Mouse (Mus musculus) MEL (cell line): ENCODE data around the gene Drg1. TPM values are rescaled to one million over a fixed set of nuclear protein-coding genes. Genes with fewer than 3 reads are reported as not detected.
"Not testable (repeated sequence)": the region's sequence is repeated elsewhere in the genome, so short reads cannot be mapped to it uniquely, and the experiment has no call there.

Experiments
- DNase-seq: peaks from one replicate; pipeline ENCODE4 v3.0.0; 2011; ENCODE audit warnings: low read depth, low spot score
- H3K27ac ChIP-seq: 2 replicates; pipeline ENCODE4 v1.5.1; 2012; ENCODE audit warnings: low read depth, mild to moderate bottlenecking, control low read depth, low read length, moderate library complexity; ENCODE audit not compliant: control insufficient read depth
- H3K27me3 ChIP-seq, 2 experiments: fragments of 150-350 bp in 1 of 2; sonication (generic) in 1 of 2; 2 replicates each; pipeline ENCODE4 v1.6.1; 2012; ENCODE audit warnings: low read length in 2 of 2, mild to moderate bottlenecking in 2 of 2, improper control_type of control experiment in 1 of 2, moderate library complexity in 1 of 2; ENCODE audit not compliant: insufficient read depth in 2 of 2, control insufficient read depth in 1 of 2
- H3K36me3 ChIP-seq, 2 experiments: 2 replicates each; pipeline ENCODE4 v1.6.1; 2012 to 2014; ENCODE audit warnings: low read length in 2 of 2, improper control_type of control experiment in 1 of 2, inconsistent platforms in 1 of 2, mild to moderate bottlenecking in 1 of 2; ENCODE audit not compliant: insufficient read depth in 2 of 2, control insufficient read depth in 1 of 2
- H3K4me1 ChIP-seq, 2 experiments: fragments of 150-350 bp in 1 of 2; sonication (generic) in 1 of 2; 2 replicates each; pipeline ENCODE4 v1.6.1; 2012; ENCODE audit warnings: low read length in 2 of 2, improper control_type of control experiment in 1 of 2, mild to moderate bottlenecking in 1 of 2; ENCODE audit not compliant: insufficient read depth in 2 of 2, control insufficient read depth in 1 of 2
- H3K4me3 ChIP-seq, 2 experiments: fragments of 150-350 bp in 1 of 2; sonication (generic) in 1 of 2; 2 replicates each; pipeline ENCODE4 v1.5.1; 2012; ENCODE audit warnings: low read depth in 2 of 2, low read length in 2 of 2, mild to moderate bottlenecking in 2 of 2, moderate library complexity in 2 of 2, control low read depth in 1 of 2, improper control_type of control experiment in 1 of 2; ENCODE audit not compliant: control insufficient read depth in 1 of 2, insufficient read depth in 1 of 2
- H3K79me2 ChIP-seq: 2 replicates; pipeline ENCODE4 v1.6.1; 2012; ENCODE audit warnings: mild to moderate bottlenecking, low read length, moderate library complexity; ENCODE audit not compliant: control insufficient read depth, poor library complexity, insufficient read depth
- H3K9ac ChIP-seq: 2 replicates; pipeline ENCODE4 v1.6.1; 2012; ENCODE audit warnings: low read depth, mild to moderate bottlenecking, control low read depth, low read length, moderate library complexity; ENCODE audit not compliant: control insufficient read depth, poor library complexity, severe bottlenecking
- H3K9me3 ChIP-seq: fragments of 150-350 bp; sonication (generic); replicated peaks from 2 replicates; pipeline ENCODE4 v1.6.1; 2012; ENCODE audit warnings: mild to moderate bottlenecking, low read length, improper control_type of control experiment, moderate library complexity; ENCODE audit not compliant: insufficient read depth
- EP300 ChIP-seq, 2 experiments: IDR thresholded peaks; 2 replicates each; pipeline ENCODE4 v1.6.1; 2011; ENCODE audit warnings: improper control_type of control experiment in 2 of 2, low read length in 2 of 2, low read depth in 1 of 2, mild to moderate bottlenecking in 1 of 2
- ETS1 ChIP-seq: IDR thresholded peaks from 2 replicates; pipeline ENCODE4 v1.6.1; 2012; ENCODE audit warnings: low read depth, mild to moderate bottlenecking, inconsistent platforms, low read length, improper control_type of control experiment, moderate library complexity
- GATA1 ChIP-seq: IDR thresholded peaks from 2 replicates; pipeline ENCODE4 v1.6.1; 2011; ENCODE audit warnings: low read depth, low read length, improper control_type of control experiment
- MAX ChIP-seq: IDR thresholded peaks from 2 replicates; pipeline ENCODE4 v1.6.1; 2011; ENCODE audit warnings: low read length, improper control_type of control experiment
- TAL1 ChIP-seq: IDR thresholded peaks from 2 replicates; pipeline ENCODE4 v1.6.1; 2012; ENCODE audit warnings: mild to moderate bottlenecking, inconsistent platforms, low read length, moderate library complexity, mixed read lengths
- TCF12 ChIP-seq: IDR thresholded peaks from 2 replicates; pipeline ENCODE4 v1.6.1; 2014; ENCODE audit warnings: low read depth, mild to moderate bottlenecking, inconsistent platforms, low read length, improper control_type of control experiment, moderate library complexity
- USF1 ChIP-seq: IDR thresholded peaks from 2 replicates; pipeline ENCODE4 v1.6.1; 2014; ENCODE audit warnings: low read depth, mild to moderate bottlenecking, inconsistent platforms, low read length, improper control_type of control experiment, moderate library complexity
- polyA plus RNA-seq, 2 experiments: library from polyadenylated mRNA; stranded (reverse) in 1 of 2; unstranded in 1 of 2; fragments of >175 nt in 1 of 2; fragments of >200 nt in 1 of 2; gene quantifications; 2 replicates each; pipeline versions ENCODE4 v1.2.1 to v1.2.4; 2012; ENCODE audit warnings: low replicate concordance in 2 of 2, low read depth in 1 of 2; ENCODE audit not compliant: insufficient read length in 2 of 2, insufficient read depth in 1 of 2, missing spikeins in 1 of 2
- total RNA-seq: library from RNA; depleted of rRNA; stranded (reverse); fragments of 300-350 nt; gene quantifications from 2 replicates; pipeline ENCODE4 v1.2.3, GENCODE M21; 2012

Drg1 gene
- total and polyA plus RNA-seq, 3 experiments: 161 to 1,664 (median 212) TPM

DNA sequence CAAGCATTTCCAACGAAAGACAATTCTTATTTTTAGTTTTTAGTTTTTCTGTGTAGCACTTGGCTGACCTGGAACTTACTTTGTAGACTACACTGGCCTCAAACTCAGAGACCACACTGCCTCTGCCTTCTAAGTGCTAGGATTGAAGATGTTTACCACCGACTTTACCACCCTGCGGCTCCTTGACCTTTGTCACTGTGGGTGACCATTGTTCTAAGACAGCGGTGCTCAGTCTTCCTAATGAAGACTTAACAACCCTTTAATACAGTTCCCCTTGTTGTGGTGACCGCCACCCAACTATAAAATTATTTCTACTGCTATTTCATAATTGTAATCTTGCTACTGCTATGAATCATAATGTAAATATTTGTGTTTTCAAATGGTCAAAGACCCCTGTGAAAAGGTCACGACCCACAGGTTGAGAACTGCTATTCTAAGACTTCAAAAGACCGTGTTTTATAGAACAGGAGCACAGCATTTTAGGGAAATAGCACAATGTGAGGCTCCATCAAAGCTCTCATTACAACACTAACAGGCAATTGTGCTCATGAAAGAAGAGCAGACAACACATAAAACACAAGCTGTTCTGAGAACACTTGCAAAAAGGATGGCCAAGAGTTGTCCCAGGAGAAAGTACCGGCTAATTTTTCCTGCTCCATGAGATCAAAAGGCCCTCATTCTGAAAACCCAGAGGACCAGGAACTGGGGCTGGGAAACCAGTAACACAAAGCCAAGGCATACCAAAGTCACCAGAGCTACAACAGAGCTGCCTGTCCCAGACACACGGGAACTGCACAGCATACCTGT lies 120.7 kb downstream of the Drg1 start:
- not testable (repeated sequence) for H3K9ac ChIP-seq, H3K79me2 ChIP-seq, H3K4me1 ChIP-seq, H3K36me3 ChIP-seq, H3K27me3 ChIP-seq, H3K9me3 ChIP-seq, DNase-seq, H3K4me3 ChIP-seq, H3K27ac ChIP-seq

DNA sequence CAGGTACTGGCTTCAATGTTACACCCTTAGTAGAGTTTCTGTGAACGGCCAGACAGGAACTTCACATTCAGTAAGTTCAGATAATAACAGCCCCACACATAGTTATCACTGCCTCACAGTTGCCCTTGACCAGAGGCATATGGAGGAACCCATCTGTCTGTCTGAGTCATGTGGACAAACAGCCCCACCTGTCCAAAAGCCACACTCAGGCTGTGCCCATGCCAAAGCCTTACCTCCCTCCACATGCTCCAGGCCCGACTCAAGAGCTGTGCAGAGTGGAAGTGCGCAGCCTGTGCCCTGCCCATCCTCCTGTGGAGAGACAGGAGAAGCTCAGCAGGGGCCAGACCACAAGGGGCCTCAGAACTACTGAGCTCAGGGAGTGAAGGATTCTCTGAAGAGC lies 122.2 kb downstream of the Drg1 start:
- not testable (repeated sequence) for H3K4me1 ChIP-seq, H3K4me3 ChIP-seq, H3K27ac ChIP-seq, H3K9ac ChIP-seq, H3K79me2 ChIP-seq, H3K9me3 ChIP-seq, H3K36me3 ChIP-seq, H3K27me3 ChIP-seq
- peak; percentile 63 for DNase-seq
- peak; percentile 40; the same call in 1 of the 2 replicates for TF ChIP-seq USF1
- TF ChIP-seq TCF12: peak; percentile 47; the same call in 1 of the 2 replicates
- peak in 1 of 2 experiments; percentile 51; a peak in 2 of 4 replicates for TF ChIP-seq EP300 (IDR thresholded peaks at IDR 0.05; ENCODE audit: low read depth in 1 of 2, low read length in 2 of 2)
- TF ChIP-seq ETS1: 0 out of 2 replicates have a peak, but pooled peaks have one; percentile 31
- 0 out of 2 replicates have a peak, but pooled peaks have one; percentile 21 for TF ChIP-seq MAX
- TF ChIP-seq TAL1: peak; percentile 46
- peak; percentile 34; the same call in 1 of the 2 replicates for TF ChIP-seq GATA1

DNA sequence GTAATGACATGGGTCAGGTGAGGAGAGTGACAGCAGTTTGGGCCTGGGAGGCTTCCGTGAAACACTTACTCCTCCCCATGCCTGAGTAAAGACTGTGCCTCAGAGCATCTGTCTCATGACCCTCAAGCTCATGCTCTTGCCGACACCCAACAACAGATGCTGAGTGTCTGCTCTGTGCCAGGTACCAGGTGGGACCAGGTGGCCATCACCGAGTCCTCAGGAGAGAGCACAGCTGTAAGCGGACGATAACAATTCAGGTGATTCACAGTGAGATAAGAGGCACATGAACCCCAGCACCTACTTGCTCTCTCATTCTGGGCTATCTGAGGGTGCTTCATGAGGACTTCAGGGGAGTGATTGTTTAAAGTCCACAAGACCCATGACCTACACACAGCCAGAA lies 123.8 kb downstream of the Drg1 start:
- not testable (repeated sequence) for H3K27me3 ChIP-seq, H3K36me3 ChIP-seq, H3K9me3 ChIP-seq, H3K4me3 ChIP-seq, H3K79me2 ChIP-seq, H3K9ac ChIP-seq, H3K4me1 ChIP-seq, DNase-seq, H3K27ac ChIP-seq

- H3K27ac ChIP-seq, DNase-seq, H3K79me2 ChIP-seq, H3K4me1 ChIP-seq, H3K9me3 ChIP-seq, H3K36me3 ChIP-seq, H3K9ac ChIP-seq, H3K4me3 ChIP-seq, H3K27me3 ChIP-seq: not testable (repeated sequence)
Measured at GRCm38 (mm10) chr11:3140967-3141535, 125.2 kb downstream of the Drg1 start.

GRCm38 (mm10) chr11:3138323-3138722 lies 127.9 kb downstream of the Drg1 start:
- H3K4me3 ChIP-seq, H3K79me2 ChIP-seq, H3K27ac ChIP-seq, H3K9me3 ChIP-seq, H3K36me3 ChIP-seq, H3K27me3 ChIP-seq, DNase-seq, H3K4me1 ChIP-seq, H3K9ac ChIP-seq: not testable (repeated sequence)
